Mouse (Mus musculus) hindbrain, postnatal 0 days (tissue): Measurements from ENCODE around the gene Ccdc12. TPM values are rescaled to one million over a fixed set of nuclear protein-coding genes. Genes with fewer than 3 reads are reported as not detected.

Experiments
- ATAC-seq: fragments of 200-750 bp; cut with Nextera tagmentation; 2 replicates; pipeline ENCODE4 v1.8.0; 2017; ENCODE audit warnings: mild to moderate bottlenecking, moderate TSS enrichment, moderate library complexity
- DNase-seq: peaks from one replicate; pipeline ENCODE4 v3.0.0-alpha.2; 2015; ENCODE audit warnings: low spot score
- H3K27ac ChIP-seq: fragments of 300-500 bp; sonication (generic); 2 replicates; pipeline ENCODE4 v1.5.1; 2014; ENCODE audit warnings: mild to moderate bottlenecking
- H3K27me3 ChIP-seq: fragments of 300-500 bp; sonication (generic); 2 replicates; pipeline ENCODE4 v1.6.1; 2014; ENCODE audit warnings: low read length, mixed read lengths; ENCODE audit not compliant: insufficient read depth
- H3K36me3 ChIP-seq: fragments of 300-500 bp; sonication (generic); 2 replicates; pipeline ENCODE4 v1.6.1; 2014; ENCODE audit warnings: low read length, mixed read lengths; ENCODE audit not compliant: insufficient read depth
- H3K4me1 ChIP-seq: fragments of 300-500 bp; sonication (generic); 2 replicates; pipeline ENCODE4 v1.6.1; 2014; ENCODE audit warnings: antibody characterized with exemption, low read length, mixed read lengths; ENCODE audit not compliant: insufficient read depth
- H3K4me2 ChIP-seq: fragments of 300-500 bp; sonication (generic); 2 replicates; pipeline ENCODE4 v1.6.1; 2014; ENCODE audit warnings: low read depth, mild to moderate bottlenecking, low read length, moderate library complexity, mixed read lengths
- H3K4me3 ChIP-seq: fragments of 300-500 bp; sonication (generic); 2 replicates; pipeline ENCODE4 v1.5.1; 2014; ENCODE audit warnings: low read length
- H3K9ac ChIP-seq: fragments of 300-500 bp; sonication (generic); replicated peaks from 2 replicates; pipeline ENCODE4 v1.6.1; 2014; ENCODE audit warnings: mild to moderate bottlenecking, low read length, moderate library complexity, mixed read lengths
- H3K9me3 ChIP-seq: fragments of 300-500 bp; sonication (generic); 2 replicates; pipeline ENCODE4 v1.6.1; 2016; ENCODE audit warnings: low read length, mixed read lengths
- CTCF ChIP-seq: IDR thresholded peaks from 2 replicates; pipeline ENCODE4 v1.5.1; 2016; ENCODE audit warnings: antibody characterized with exemption, control low read depth, low read depth
- WGBS: fragments of 180-500 bp; shearing (Covaris S2); extraction: QIAGEN DNeasy Blood & Tissue Kit; methylation state at CpG from one replicate; pipeline ENCODE4 v1.1.7; 2014; 5-methylcytosine and 5-hydroxymethylcytosine counted together
- polyA plus RNA-seq: library from polyadenylated mRNA; unstranded; fragments of >200 nt; fragmentation: Nextera tagmentation; extraction: Ambion mirVana; gene quantifications from 2 replicates; pipeline ENCODE4 v1.2.1, GENCODE M21; 2015
- total RNA-seq: library from RNA; depleted of rRNA; stranded (reverse); fragments of >200 nt; gene quantifications from 2 replicates; pipeline ENCODE4 v1.2.3, GENCODE M21; 2014

The Ccdc12 gene
- total and polyA plus RNA-seq, 2 experiments from 2014 or later, result 17.0 to 113 TPM

- TF ChIP-seq CTCF, result peak; percentile 76
- Histone ChIP-seq H3K27me3 (no peaks in the 10 kb centered on the region), H3K4me2 (no peak overlapping the region), H3K9me3 (no peaks in the 10 kb centered on the region), H3K9ac (no peak overlapping the region), H3K4me3 (no peak overlapping the region), H3K36me3 (no peaks in the 10 kb centered on the region), H3K27ac (peak overlapping the region; percentile 72; the same call in 1 of the 2 replicates), H3K4me1 (no peaks in the 10 kb centered on the region)
- ATAC-seq, result peak; percentile 67
- DNase-seq, result peak; percentile 40
- 54% methylated on average over 7 of the region's 7 CpGs for WGBS
These were observed 16.3 kb downstream of the Ccdc12 start for GRCm38 (mm10) chr9:110672462-110673106.

GRCm38 (mm10) chr9:110673107-110673752, 16.9 kb downstream of the Ccdc12 start:
- Histone ChIP-seq H3K27me3 (no peaks in the 10 kb centered on the region), H3K4me2 (no peak overlapping the region), H3K36me3 (no peaks in the 10 kb centered on the region), H3K9me3 (no peaks in the 10 kb centered on the region), H3K9ac (peak overlapping the region; percentile 38; the same call in 1 of the 2 replicates), H3K4me3 (no peak overlapping the region), H3K27ac (peak overlapping the region; percentile 72), H3K4me1 (no peaks in the 10 kb centered on the region)
- ATAC-seq (peak; percentile 24; the same call in 1 of the 2 replicates), DNase-seq (peak; percentile 38)
- TF ChIP-seq CTCF, result no peak
- 35% methylated on average over 10 of the region's 10 CpGs for WGBS

GRCm38 (mm10) chr9:110676492-110676911, 20.2 kb downstream of the Ccdc12 start:
- 96% methylated on average over 8 of the region's 8 CpGs for WGBS
- Histone ChIP-seq H3K27me3 (no peaks in the 10 kb centered on the region), H3K4me1 (no peaks in the 10 kb centered on the region), H3K27ac (no peak overlapping the region), H3K9ac (no peak overlapping the region), H3K36me3 (no peaks in the 10 kb centered on the region), H3K4me3 (no peak overlapping the region), H3K9me3 (no peaks in the 10 kb centered on the region), H3K4me2 (no peak overlapping the region)
- ATAC-seq, result no peak
- DNase-seq, result no peak
- no peak for TF ChIP-seq CTCF

- Histone ChIP-seq H3K4me3 (no peak overlapping the region), H3K4me1 (peaks cover 13% of the 10 kb centered on the region; the same call in 1 of the 2 replicates), H3K9me3 (no peaks in the 10 kb centered on the region), H3K27ac (no peak overlapping the region), H3K27me3 (no peaks in the 10 kb centered on the region), H3K4me2 (no peak overlapping the region), H3K9ac (no peak overlapping the region), H3K36me3 (no peaks in the 10 kb centered on the region)
- WGBS, result 72% methylated on average over 5 of the region's 5 CpGs
- TF ChIP-seq CTCF, result no peak
- no peak for ATAC-seq
- DNase-seq, result no peak
These were observed 22.6 kb downstream of the Ccdc12 start for GRCm38 (mm10) chr9:110678886-110679285.

GRCm38 (mm10) chr9:110680736-110681507, 24.6 kb downstream of the Ccdc12 start:
- H3K9me3 ChIP-seq, result no peaks in the 10 kb centered on the region
- WGBS, result 81% methylated on average over 7 of the region's 7 CpGs
- no peak overlapping the region for H3K27ac ChIP-seq
- no peak for ATAC-seq
- no peak overlapping the region for H3K9ac ChIP-seq
- no peak for TF ChIP-seq CTCF
- H3K4me3 ChIP-seq, result no peak overlapping the region
- no peak for DNase-seq
- H3K36me3 ChIP-seq, result no peaks in the 10 kb centered on the region
- H3K27me3 ChIP-seq, result no peaks in the 10 kb centered on the region
- H3K4me1 ChIP-seq, result peaks cover 32% of the 10 kb centered on the region; the same call in 1 of the 2 replicates
- no peak overlapping the region for H3K4me2 ChIP-seq

GRCm38 (mm10) chr9:110681817-110682216, 25.5 kb downstream of the Ccdc12 start:
- peaks cover 32% of the 10 kb centered on the region; the same call in 1 of the 2 replicates for H3K4me1 ChIP-seq
- WGBS, result 31% methylated on average over 9 of the region's 9 CpGs
- no peak overlapping the region for H3K4me3 ChIP-seq
- peak; percentile 75 for ATAC-seq
- peak overlapping the region; percentile 64 for H3K27ac ChIP-seq
- no peaks in the 10 kb centered on the region for H3K9me3 ChIP-seq
- no peak overlapping the region for H3K9ac ChIP-seq
- no peaks in the 10 kb centered on the region for H3K27me3 ChIP-seq
- DNase-seq, result peak; percentile 70
- H3K36me3 ChIP-seq, result no peaks in the 10 kb centered on the region
- H3K4me2 ChIP-seq, result no peak overlapping the region
- no peak for TF ChIP-seq CTCF
